Mouse (Mus musculus): Measurements from ENCODE around the gene Naa30. TPM values are rescaled to one million over a fixed set of nuclear protein-coding genes. Genes with fewer than 3 reads are reported as not detected.

The Naa30 gene
- polyA plus RNA-seq (2014; fragmentation: Nextera tagmentation; extraction: Ambion mirVana): 12.9 and 14.9 TPM in 2 replicates

DNA sequence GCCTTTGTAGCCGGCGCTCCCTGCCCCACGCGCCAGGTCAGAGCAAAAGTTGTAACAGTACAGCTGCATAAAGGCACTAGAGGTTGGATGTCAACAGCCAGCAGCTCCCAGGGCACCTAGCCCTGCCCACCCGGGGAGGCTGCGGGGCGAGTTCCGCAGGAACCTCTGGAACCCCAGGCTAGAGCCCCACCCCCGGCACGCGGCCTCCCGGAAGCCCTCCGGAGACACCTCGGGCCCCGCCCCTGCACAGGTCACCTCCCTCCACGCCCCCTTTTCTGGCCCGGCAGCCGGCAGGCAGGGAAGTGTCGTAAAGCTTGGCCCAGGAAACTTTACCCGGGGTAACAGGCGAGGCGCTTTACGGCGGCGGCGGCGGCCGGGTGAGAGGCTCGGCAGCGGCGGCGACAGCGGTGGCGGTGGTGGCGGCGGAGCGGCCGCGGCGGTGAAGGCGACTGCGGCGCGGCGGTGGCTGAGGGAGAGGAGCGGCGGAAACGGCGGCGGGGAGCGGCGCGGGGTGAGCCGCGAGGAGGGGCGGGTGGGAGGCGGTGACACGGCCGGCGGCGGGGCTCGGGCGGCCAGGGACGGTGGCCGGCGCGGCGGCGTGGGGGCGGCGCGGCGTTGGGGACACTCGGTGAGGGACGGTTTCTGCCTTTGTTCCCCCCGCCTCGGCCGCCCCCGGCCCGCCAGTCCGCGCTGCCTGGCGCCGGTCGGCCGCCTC is at the start of gene Naa30:
Gene Naa30, plus strand, starts transcription at position 360 of the 715 bp plus-strand sequence.
- peaks cover 5% of the 10 kb centered on the region; the same call in 1 of the 2 replicates for H3K36me3 ChIP-seq (ENCODE audit: control insufficient read depth, insufficient read depth, low read length)
- peak; percentile 95 for ATAC-seq (ENCODE audit: insufficient number of reproducible peaks, insufficient read depth, low FRiP score, low read depth)
- H3K27ac ChIP-seq (ENCODE audit: low read length): peak within 1 kb of the TSS; percentile 84
- H3K4me3 ChIP-seq (ENCODE audit: low read depth, low read length): peak within 1 kb of the TSS; percentile 95
- peak within 1 kb of the TSS; percentile 85 for H3K9ac ChIP-seq (replicated peaks; ENCODE audit: low read depth, low read length)
- WGBS: under 1% methylated on average over 61 of the region's 86 CpGs
- peak within 1 kb of the TSS; percentile 83 for H3K4me2 ChIP-seq (replicated peaks; ENCODE audit: low read depth, low read length)
- no peaks in the 10 kb centered on the region for H3K9me3 ChIP-seq (ENCODE audit: control insufficient read depth, low read depth, low read length)
- peaks cover 19% of the 10 kb centered on the region for H3K4me1 ChIP-seq (ENCODE audit: control insufficient read depth, insufficient read depth, low read length)
- no peaks in the 10 kb centered on the region for H3K27me3 ChIP-seq (ENCODE audit: control insufficient read depth, insufficient read depth, low read length)

DNA sequence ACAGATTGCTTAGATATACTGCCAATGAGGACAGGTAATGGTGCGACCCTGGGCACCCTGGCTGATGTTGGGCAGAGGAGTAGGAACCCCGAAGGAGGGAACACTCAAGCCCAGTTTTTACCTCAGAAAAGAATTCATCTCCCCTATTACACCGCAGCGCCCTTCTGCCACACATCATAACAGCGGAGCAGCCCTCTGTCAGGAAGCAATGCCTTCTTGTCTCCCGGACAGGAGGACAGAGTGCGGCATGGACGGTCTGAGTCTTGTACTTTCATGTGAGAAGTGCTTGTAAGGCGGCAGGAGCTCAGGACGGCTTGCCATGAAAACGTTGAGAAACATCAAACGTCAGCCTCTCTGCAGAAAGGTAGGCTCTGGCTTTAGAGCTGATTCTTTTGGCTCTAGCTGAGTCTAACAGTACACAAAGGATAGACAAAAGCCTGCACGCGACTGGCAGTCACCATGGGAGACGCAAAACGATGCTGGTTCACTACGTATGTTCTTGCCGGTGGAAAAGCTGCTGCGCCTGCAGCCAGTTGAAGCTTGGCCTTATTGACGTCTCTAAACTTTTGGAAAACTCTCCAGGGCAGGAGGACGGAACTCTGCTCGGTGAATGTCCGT is 44.8 kb upstream of the Naa30 start:
- no peak overlapping the region for H3K9ac ChIP-seq (replicated peaks; ENCODE audit: low read depth, low read length)
- no peak for ATAC-seq (ENCODE audit: insufficient number of reproducible peaks, insufficient read depth, low FRiP score, low read depth)
- H3K27ac ChIP-seq (ENCODE audit: low read length): no peak overlapping the region
- H3K36me3 ChIP-seq (ENCODE audit: control insufficient read depth, insufficient read depth, low read length): no peaks in the 10 kb centered on the region
- H3K4me1 ChIP-seq (ENCODE audit: control insufficient read depth, insufficient read depth, low read length): no peaks in the 10 kb centered on the region
- no peaks in the 10 kb centered on the region for H3K9me3 ChIP-seq (ENCODE audit: control insufficient read depth, low read depth, low read length)
- WGBS: 78% methylated on average over 23 of the region's 23 CpGs
- no peaks in the 10 kb centered on the region for H3K27me3 ChIP-seq (ENCODE audit: control insufficient read depth, insufficient read depth, low read length)
- H3K4me3 ChIP-seq (ENCODE audit: low read depth, low read length): no peak overlapping the region
- no peak overlapping the region for H3K4me2 ChIP-seq (replicated peaks; ENCODE audit: low read depth, low read length)

GRCm38 (mm10) chr14:49128544-49129263 is 43.3 kb upstream of the Naa30 start:
- no peak overlapping the region for H3K4me2 ChIP-seq (replicated peaks; ENCODE audit: low read depth, low read length)
- no peak for ATAC-seq (ENCODE audit: insufficient number of reproducible peaks, insufficient read depth, low FRiP score, low read depth)
- 57% methylated on average over 10 of the region's 10 CpGs for WGBS

GRCm38 (mm10) chr14:49132391-49132790 is 39.6 kb upstream of the Naa30 start:
- Histone ChIP-seq H3K9ac (replicated peaks; ENCODE audit: low read depth, low read length) (no peak overlapping the region), H3K27ac (ENCODE audit: low read length) (no peak overlapping the region), H3K4me2 (replicated peaks; ENCODE audit: low read depth, low read length) (no peak overlapping the region), H3K27me3 (ENCODE audit: control insufficient read depth, insufficient read depth, low read length) (no peaks in the 10 kb centered on the region), H3K4me1 (ENCODE audit: control insufficient read depth, insufficient read depth, low read length) (no peaks in the 10 kb centered on the region), H3K4me3 (ENCODE audit: low read depth, low read length) (no peak overlapping the region), H3K36me3 (ENCODE audit: control insufficient read depth, insufficient read depth, low read length) (no peaks in the 10 kb centered on the region), H3K9me3 (ENCODE audit: control insufficient read depth, low read depth, low read length) (no peaks in the 10 kb centered on the region)
- 84% methylated on average over 3 of the region's 3 CpGs for WGBS
- ATAC-seq (ENCODE audit: insufficient number of reproducible peaks, insufficient read depth, low FRiP score, low read depth): no peak

More at GRCm38 (mm10) chr14:49128544-49129263, 43.3 kb upstream of the Naa30 start:
- no peaks in the 10 kb centered on the region for H3K9me3 ChIP-seq (ENCODE audit: control insufficient read depth, low read depth, low read length)
- no peak overlapping the region for H3K9ac ChIP-seq (replicated peaks; ENCODE audit: low read depth, low read length)
- no peaks in the 10 kb centered on the region for H3K27me3 ChIP-seq (ENCODE audit: control insufficient read depth, insufficient read depth, low read length)
- H3K4me3 ChIP-seq (ENCODE audit: low read depth, low read length): no peak overlapping the region
- H3K27ac ChIP-seq (ENCODE audit: low read length): no peak overlapping the region
- H3K4me1 ChIP-seq (ENCODE audit: control insufficient read depth, insufficient read depth, low read length): no peaks in the 10 kb centered on the region
- H3K36me3 ChIP-seq (ENCODE audit: control insufficient read depth, insufficient read depth, low read length): no peaks in the 10 kb centered on the region

GRCm38 (mm10) chr14:49138171-49138570 is 33.9 kb upstream of the Naa30 start:
- H3K9ac ChIP-seq (replicated peaks; ENCODE audit: low read depth, low read length): no peak overlapping the region
- H3K27me3 ChIP-seq (ENCODE audit: control insufficient read depth, insufficient read depth, low read length): no peaks in the 10 kb centered on the region
- H3K27ac ChIP-seq (ENCODE audit: low read length): no peak overlapping the region
- 36% methylated on average over 1 of the region's 1 CpGs for WGBS
- no peaks in the 10 kb centered on the region for H3K4me1 ChIP-seq (ENCODE audit: control insufficient read depth, insufficient read depth, low read length)
- H3K4me3 ChIP-seq (ENCODE audit: low read depth, low read length): no peak overlapping the region
- ATAC-seq (ENCODE audit: insufficient number of reproducible peaks, insufficient read depth, low FRiP score, low read depth): no peak
- H3K4me2 ChIP-seq (replicated peaks; ENCODE audit: low read depth, low read length): no peak overlapping the region
- H3K9me3 ChIP-seq (ENCODE audit: control insufficient read depth, low read depth, low read length): no peaks in the 10 kb centered on the region
- H3K36me3 ChIP-seq (ENCODE audit: control insufficient read depth, insufficient read depth, low read length): no peaks in the 10 kb centered on the region

- Histone ChIP-seq H3K9ac (replicated peaks; ENCODE audit: low read depth, low read length) (no peak overlapping the region), H3K4me2 (replicated peaks; ENCODE audit: low read depth, low read length) (no peak overlapping the region), H3K27me3 (ENCODE audit: control insufficient read depth, insufficient read depth, low read length) (no peaks in the 10 kb centered on the region), H3K4me1 (ENCODE audit: control insufficient read depth, insufficient read depth, low read length) (no peaks in the 10 kb centered on the region), H3K36me3 (ENCODE audit: control insufficient read depth, insufficient read depth, low read length) (no peaks in the 10 kb centered on the region), H3K9me3 (ENCODE audit: control insufficient read depth, low read depth, low read length) (no peaks in the 10 kb centered on the region), H3K4me3 (ENCODE audit: low read depth, low read length) (no peak overlapping the region), H3K27ac (ENCODE audit: low read length) (no peak overlapping the region)
- no peak for ATAC-seq (ENCODE audit: insufficient number of reproducible peaks, insufficient read depth, low FRiP score, low read depth)
- 91% methylated on average over 7 of the region's 7 CpGs for WGBS
Measured at GRCm38 (mm10) chr14:49140756-49141155, 31.3 kb upstream of the Naa30 start.

DNA sequence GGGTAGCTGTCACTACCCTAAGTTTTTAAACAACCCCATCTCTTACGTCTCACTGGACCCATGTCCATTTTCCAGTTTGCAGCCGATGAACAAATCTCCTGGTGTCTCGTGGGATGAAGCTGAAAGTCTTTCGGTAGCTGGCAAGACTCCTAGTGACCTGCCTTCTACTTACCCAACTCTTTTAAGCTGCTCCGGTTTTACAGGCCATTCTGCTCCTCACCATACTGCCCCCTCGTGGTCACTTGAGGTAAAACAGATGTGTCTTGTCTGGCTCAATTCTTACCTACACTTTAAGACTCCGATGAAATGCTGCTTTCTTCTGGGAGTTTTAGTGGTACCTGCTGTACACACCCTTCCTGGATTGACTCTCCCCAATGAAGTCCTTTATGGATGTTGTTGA is 18.2 kb upstream of the Naa30 start:
- no peaks in the 10 kb centered on the region for H3K9me3 ChIP-seq (ENCODE audit: control insufficient read depth, low read depth, low read length)
- no peak overlapping the region for H3K4me3 ChIP-seq (ENCODE audit: low read depth, low read length)
- 32% methylated on average over 7 of the region's 7 CpGs for WGBS
- H3K27ac ChIP-seq (ENCODE audit: low read length): no peak overlapping the region
- H3K4me1 ChIP-seq (ENCODE audit: control insufficient read depth, insufficient read depth, low read length): no peaks in the 10 kb centered on the region
- no peak overlapping the region for H3K9ac ChIP-seq (replicated peaks; ENCODE audit: low read depth, low read length)
- H3K4me2 ChIP-seq (replicated peaks; ENCODE audit: low read depth, low read length): no peak overlapping the region
- no peaks in the 10 kb centered on the region for H3K36me3 ChIP-seq (ENCODE audit: control insufficient read depth, insufficient read depth, low read length)
- no peaks in the 10 kb centered on the region for H3K27me3 ChIP-seq (ENCODE audit: control insufficient read depth, insufficient read depth, low read length)
- ATAC-seq (ENCODE audit: insufficient number of reproducible peaks, insufficient read depth, low FRiP score, low read depth): no peak

DNA sequence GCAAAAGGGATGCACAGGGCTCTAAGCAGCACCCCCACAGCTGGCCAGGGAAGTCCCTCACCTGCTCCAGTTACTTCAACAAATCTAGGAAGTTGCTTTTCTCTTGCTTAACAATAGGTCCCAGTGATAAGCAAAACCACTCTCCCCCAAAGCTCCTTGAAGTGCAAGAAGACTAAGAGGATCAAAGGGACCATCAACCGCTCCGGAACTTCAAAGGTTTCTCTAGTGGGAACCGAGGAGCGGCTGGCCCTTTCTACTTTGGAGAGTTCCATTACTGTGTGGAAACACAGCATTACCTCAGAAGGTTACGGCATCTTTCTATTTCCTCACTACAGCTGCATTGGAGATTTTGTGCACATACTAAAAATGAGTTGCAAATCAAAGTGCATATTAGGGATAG is 16.5 kb upstream of the Naa30 start:
- H3K9ac ChIP-seq (replicated peaks; ENCODE audit: low read depth, low read length): no peak overlapping the region
- H3K27ac ChIP-seq (ENCODE audit: low read length): no peak overlapping the region
- no peaks in the 10 kb centered on the region for H3K27me3 ChIP-seq (ENCODE audit: control insufficient read depth, insufficient read depth, low read length)
- WGBS: 26% methylated on average over 5 of the region's 5 CpGs
- no peak for ATAC-seq (ENCODE audit: insufficient number of reproducible peaks, insufficient read depth, low FRiP score, low read depth)
- H3K4me3 ChIP-seq (ENCODE audit: low read depth, low read length): no peak overlapping the region
- H3K9me3 ChIP-seq (ENCODE audit: control insufficient read depth, low read depth, low read length): no peaks in the 10 kb centered on the region
- no peak overlapping the region for H3K4me2 ChIP-seq (replicated peaks; ENCODE audit: low read depth, low read length)
- H3K36me3 ChIP-seq (ENCODE audit: control insufficient read depth, insufficient read depth, low read length): no peaks in the 10 kb centered on the region
- H3K4me1 ChIP-seq (ENCODE audit: control insufficient read depth, insufficient read depth, low read length): no peaks in the 10 kb centered on the region

Measured in stomach, embryonic 14.5 days (tissue).